Mouse (Mus musculus) heart, adult 2 months (tissue): ENCODE results near the gene Zfp800.

Source experiments
- CTCF ChIP-seq: fragments of 200-600 bp; IDR thresholded peaks from 2 replicates; pipeline ENCODE4 v1.8.1; 2022; ENCODE audit warnings: antibody characterized with exemption, mild to moderate bottlenecking, moderate library complexity
- POLR2A ChIP-seq: fragments of 200-500 bp; IDR thresholded peaks from 2 replicates; pipeline ENCODE4 v1.6.1; 2011; ENCODE audit warnings: mild to moderate bottlenecking, low read depth, low read length, control low read depth; ENCODE audit not compliant: insufficient read depth

DNA sequence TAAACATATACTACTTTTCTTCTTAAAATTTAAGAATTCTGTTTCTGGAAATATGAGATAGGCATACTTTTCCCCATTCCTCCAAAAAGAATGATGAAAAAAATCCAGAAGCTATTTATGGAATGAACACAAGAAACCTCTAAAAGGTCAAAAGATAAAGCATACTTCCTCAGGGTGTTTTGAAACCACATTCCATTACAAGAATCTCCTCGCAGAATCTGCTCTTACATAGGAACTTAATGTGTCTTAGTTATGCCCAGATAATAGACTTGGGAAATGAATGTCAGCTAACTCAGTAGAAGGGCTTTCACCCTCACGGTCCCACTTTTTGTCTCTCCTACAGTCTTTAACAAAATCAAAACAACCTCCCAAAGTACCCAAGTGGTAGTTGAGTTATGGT, 203.9 kb downstream of the Zfp800 start:
- TF ChIP-seq CTCF (no peak), POLR2A (no peak)
